ENCODE assay signal across 26 mouse cellular contexts in the genomic region with DNA sequence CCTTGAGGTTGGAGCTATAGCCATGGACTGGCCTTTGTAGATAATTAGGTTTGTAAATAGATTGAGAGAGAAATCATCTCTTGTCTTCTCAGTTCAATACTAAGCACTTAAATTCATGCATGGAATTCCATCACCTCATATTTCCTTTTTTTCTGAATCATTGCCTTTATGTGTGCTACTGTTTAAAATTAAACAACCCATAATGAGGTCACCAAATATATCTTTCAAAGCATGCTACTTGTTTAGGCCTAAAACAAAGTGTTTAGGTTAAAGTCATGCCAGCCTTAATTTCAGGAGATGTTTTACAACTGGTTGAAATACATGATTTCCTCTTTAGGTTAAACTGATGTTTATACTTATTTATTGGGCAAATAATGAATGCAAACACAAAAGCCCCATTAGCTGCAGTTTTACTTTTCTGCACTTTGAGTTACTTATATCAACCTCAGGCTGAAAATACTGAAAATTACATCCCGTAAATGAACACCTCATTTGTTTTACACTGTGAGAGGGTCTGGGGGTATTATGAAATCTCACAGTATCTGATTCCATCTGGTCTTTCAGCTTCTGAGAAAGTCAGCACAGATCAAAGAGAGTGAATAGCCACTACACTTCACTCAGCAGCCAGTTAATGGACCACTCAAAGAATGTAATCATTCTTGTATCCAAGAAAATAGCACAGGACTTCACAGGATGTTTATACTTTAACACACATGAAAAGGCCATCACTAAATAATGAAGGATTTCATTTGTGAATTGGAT.
"Had no signal": no experiment of that assay in that cellular context is flagged by ENCODE, and none has a peak within 500 bp of the region (broad histone marks: within the 10 kb centered on the region; RNA-seq: fewer than 3 reads in every experiment).

No protein-coding gene starts in this region.

- ATAC-seq: hindbrain, embryonic 16.5 days; inflammation-experienced regulatory T-cells, adult 6 months; intestine, embryonic 15.5 days; intestine, postnatal 0 days had no signal

- H3K27ac ChIP-seq: gastrocnemius, adult 2 months; heart, embryonic 10.5 days; hindbrain, embryonic 10.5 days; hindbrain, embryonic 12.5 days; hindbrain, embryonic 14.5 days; intestine, embryonic 15.5 days; layer of hippocampus, adult 2 months; left cerebral cortex, adult 2 months; limb, embryonic 10.5 days; limb, embryonic 12.5 days had no signal

- H3K9me3 ChIP-seq: heart, embryonic 10.5 days; hindbrain, embryonic 12.5 days; intestine, embryonic 15.5 days; limb, embryonic 10.5 days; limb, embryonic 12.5 days had no signal

- H3K4me3 ChIP-seq: gastrocnemius, adult 2 months; heart, embryonic 10.5 days; heart, embryonic 12.5 days; hindbrain, embryonic 10.5 days; hindbrain, embryonic 12.5 days; intestine, embryonic 15.5 days; layer of hippocampus, adult 2 months; left cerebral cortex, adult 2 months; limb, embryonic 10.5 days; limb, embryonic 12.5 days had no signal

- DNase-seq: gastrocnemius, adult 2 months; gastrocnemius, postnatal 10 days; gastrocnemius, postnatal 25 days; heart, adult 18-20 months; heart, postnatal 10 days; heart, postnatal 4 days; kidney, adult 2 months; kidney, adult 9 months; kidney, postnatal 10 days; kidney, postnatal 25 days; kidney, postnatal 4 days; liver had no signal

- H3K27me3 ChIP-seq: heart, embryonic 12.5 days; hindbrain, embryonic 12.5 days; intestine, embryonic 15.5 days; limb, embryonic 12.5 days had no signal

- H3K36me3 ChIP-seq: heart, embryonic 10.5 days; heart, embryonic 12.5 days; hindbrain, embryonic 10.5 days; hindbrain, embryonic 12.5 days; intestine, embryonic 15.5 days; limb, embryonic 10.5 days; limb, embryonic 12.5 days had no signal

- H3K9ac ChIP-seq: heart, embryonic 12.5 days; hindbrain, embryonic 12.5 days; hindbrain, embryonic 14.5 days; intestine, embryonic 15.5 days; limb, embryonic 12.5 days had no signal

- H3K4me2 ChIP-seq: heart, embryonic 12.5 days; hindbrain, embryonic 12.5 days; hindbrain, embryonic 14.5 days; intestine, embryonic 15.5 days; limb, embryonic 12.5 days; liver, embryonic 11.5 days had no signal

- H3K4me1 ChIP-seq: heart, embryonic 10.5 days; heart, embryonic 12.5 days; hindbrain, embryonic 10.5 days; hindbrain, embryonic 12.5 days; intestine, embryonic 15.5 days; limb, embryonic 10.5 days; limb, embryonic 12.5 days had no signal
